Mouse (Mus musculus): Measurements from ENCODE around the gene Pax2. TPM values are rescaled to one million over a fixed set of nuclear protein-coding genes. Genes with fewer than 3 reads are reported as not detected.

Pax2 gene
- 17.1 and 17.2 TPM in 2 replicates for polyA plus RNA-seq (2015; fragmentation: Nextera tagmentation; extraction: Ambion mirVana)

DNA sequence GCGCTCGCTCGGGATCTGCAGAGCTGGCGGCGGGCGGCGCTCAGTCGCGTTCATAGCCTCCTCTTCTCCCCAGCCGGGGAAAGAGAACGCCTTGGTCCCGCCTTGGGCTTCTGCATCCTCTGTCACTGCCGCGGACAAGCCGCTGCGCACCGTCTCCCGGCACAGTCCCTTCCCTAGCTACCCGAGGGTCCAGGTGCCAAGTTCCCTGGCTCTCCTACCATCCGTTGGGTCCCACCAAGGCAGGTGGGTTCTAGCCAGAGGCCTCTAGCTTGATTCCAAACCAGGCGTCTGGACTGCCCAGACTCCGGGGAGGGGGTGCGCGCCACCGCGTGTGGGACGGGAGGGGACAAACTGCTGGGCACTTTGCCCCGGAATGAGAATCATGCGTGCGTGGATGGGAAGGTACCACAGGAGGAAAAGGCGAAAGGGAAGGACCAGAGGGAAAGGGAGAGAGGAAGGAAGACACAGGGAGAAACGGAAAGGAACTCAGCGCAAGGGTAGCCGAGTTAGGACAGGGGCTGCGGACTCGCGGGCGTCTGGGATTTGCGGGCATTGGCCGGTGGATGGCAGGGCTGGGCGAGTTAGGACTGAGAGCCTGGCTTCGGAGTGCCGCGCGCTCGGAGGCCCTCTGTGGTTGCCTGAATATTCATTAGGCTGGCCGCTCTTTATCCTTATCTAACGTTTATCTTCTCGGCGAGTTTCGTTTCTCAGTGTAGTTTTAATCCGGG, at the start of gene Pax2:
Gene Pax2 (plus strand): TSS at position 353 of the 728 bp plus-strand sequence.
- Histone ChIP-seq H3K9ac (peak within 1 kb of the TSS; percentile 85), H3K4me2 (peak within 1 kb of the TSS; percentile 58), H3K27ac (peak within 1 kb of the TSS; percentile 94), H3K27me3 (peaks cover 87% of the 10 kb centered on the region), H3K36me3 (no peaks in the 10 kb centered on the region), H3K4me3 (peak within 1 kb of the TSS; percentile 54), H3K9me3 (no peaks in the 10 kb centered on the region), H3K4me1 (replicated peaks) (peaks cover 37% of the 10 kb centered on the region)
- ATAC-seq (ENCODE audit: low FRiP score): peak; percentile 55
- WGBS: under 1% methylated on average over 52 of the region's 52 CpGs

DNA sequence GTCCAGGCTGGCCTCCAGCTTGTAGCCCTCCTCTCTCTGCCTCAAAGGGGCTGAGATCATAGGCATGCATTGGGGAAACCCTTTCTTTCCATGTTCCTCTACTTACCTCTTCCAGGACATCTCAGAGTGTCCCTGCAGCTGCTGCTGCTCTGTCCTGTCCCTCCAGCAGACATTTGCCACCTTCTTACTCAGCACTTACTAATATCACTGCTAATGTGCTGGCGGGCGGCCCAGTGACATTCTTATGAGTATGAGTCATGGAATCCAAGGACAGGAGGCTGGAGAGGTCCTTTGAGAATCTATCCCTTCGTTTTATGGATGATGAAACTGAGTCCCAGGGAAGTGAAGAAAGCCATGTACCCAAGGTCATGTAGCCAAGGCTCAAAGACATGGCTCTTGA, 47.0 kb upstream of the Pax2 start:
- no peaks in the 10 kb centered on the region for H3K4me1 ChIP-seq (replicated peaks)
- H3K4me3 ChIP-seq: no peak overlapping the region
- no peaks in the 10 kb centered on the region for H3K36me3 ChIP-seq
- no peaks in the 10 kb centered on the region for H3K9me3 ChIP-seq
- no peak overlapping the region for H3K27ac ChIP-seq
- WGBS: 82% methylated on average over 3 of the region's 3 CpGs
- H3K4me2 ChIP-seq: no peak overlapping the region
- ATAC-seq (ENCODE audit: low FRiP score): no peak
- no peak overlapping the region for H3K9ac ChIP-seq
- H3K27me3 ChIP-seq: peaks cover 50% of the 10 kb centered on the region

GRCm38 (mm10) chr19:44716731-44717600, 38.9 kb upstream of the Pax2 start:
- ATAC-seq (ENCODE audit: low FRiP score): no peak
- no peak overlapping the region for H3K4me2 ChIP-seq
- 39% methylated on average over 22 of the region's 22 CpGs for WGBS
- no peaks in the 10 kb centered on the region for H3K36me3 ChIP-seq
- H3K27ac ChIP-seq: peak overlapping the region; percentile 55; the same call in 1 of the 2 replicates
- peaks cover 29% of the 10 kb centered on the region for H3K4me1 ChIP-seq (replicated peaks)
- no peak overlapping the region for H3K4me3 ChIP-seq
- H3K9ac ChIP-seq: no peak overlapping the region
- H3K9me3 ChIP-seq: no peaks in the 10 kb centered on the region
- H3K27me3 ChIP-seq: peaks cover 77% of the 10 kb centered on the region

DNA sequence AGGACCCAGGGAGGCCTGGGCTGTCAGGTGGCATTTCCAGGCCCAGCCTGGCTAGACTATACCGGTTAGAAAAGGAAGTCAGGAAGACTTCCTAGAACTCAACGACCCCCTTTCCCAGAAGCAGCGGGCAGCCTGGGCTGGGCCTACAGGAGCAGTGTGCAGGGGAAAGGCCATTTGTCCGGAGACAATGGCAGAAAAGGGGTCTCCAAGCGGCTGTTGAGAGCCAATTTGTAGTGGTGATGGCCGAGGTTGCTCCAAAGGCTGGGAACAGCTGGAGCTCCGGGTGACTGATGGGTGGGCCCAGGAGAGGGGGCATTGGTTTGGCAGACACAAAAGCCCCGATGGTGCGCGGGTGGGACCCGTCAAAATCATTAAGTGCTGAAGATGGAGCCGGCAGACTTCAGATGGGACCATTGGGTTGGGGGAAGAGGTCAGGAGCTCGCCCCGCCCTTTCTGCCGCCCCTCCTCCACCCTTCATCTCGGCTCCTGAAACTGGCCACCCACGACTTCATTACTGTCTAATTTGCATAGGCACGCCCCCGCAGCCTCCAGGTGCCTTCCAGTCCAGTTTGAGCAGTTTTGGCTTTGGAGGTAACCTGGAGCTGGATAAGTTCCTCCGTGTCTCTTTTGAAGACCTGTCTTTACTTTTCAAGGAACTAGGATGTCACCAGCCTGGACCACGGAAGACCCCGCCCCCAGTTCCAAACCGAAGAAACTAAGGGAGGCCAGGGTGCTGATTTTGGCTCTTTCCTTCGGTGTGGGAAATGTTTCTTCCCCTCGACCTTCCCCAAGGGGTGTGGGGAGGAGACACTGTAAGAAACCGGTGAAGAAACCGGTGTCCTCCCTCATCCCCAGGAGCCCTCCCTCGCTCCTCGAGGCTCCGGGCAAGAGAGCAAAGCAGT, 36.3 kb upstream of the Pax2 start:
- Histone ChIP-seq H3K9ac (peak overlapping the region; percentile 68), H3K36me3 (no peaks in the 10 kb centered on the region), H3K27ac (0 out of 2 replicates have a peak overlapping the region, but pooled peaks have one; percentile 20), H3K4me1 (replicated peaks) (peaks cover 40% of the 10 kb centered on the region), H3K4me2 (peak overlapping the region; percentile 68), H3K4me3 (peak overlapping the region; percentile 38), H3K27me3 (peaks cover 88% of the 10 kb centered on the region), H3K9me3 (no peaks in the 10 kb centered on the region)
- ATAC-seq (ENCODE audit: low FRiP score): no peak
- WGBS: under 1% methylated on average over 30 of the region's 30 CpGs

DNA sequence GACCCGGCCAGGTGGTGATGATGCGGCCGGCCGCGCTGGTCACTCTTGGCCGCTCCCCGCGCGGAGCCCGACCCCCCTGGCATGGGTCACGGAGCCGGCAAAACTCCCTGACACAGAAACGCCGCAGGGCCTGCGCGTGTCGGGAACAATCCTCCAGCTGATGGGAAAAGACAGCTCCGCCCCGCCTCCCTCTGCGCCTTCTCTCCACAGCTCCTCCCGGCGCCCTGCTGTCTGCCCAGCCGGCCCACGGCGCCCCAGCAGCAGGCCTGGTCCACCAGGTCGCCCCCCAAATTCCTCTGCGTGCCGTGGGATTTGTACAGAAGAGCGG, 35.7 kb upstream of the Pax2 start:
- H3K4me3 ChIP-seq: peak overlapping the region; percentile 38
- H3K9ac ChIP-seq: peak overlapping the region; percentile 68
- WGBS: under 1% methylated on average over 19 of the region's 29 CpGs
- no peaks in the 10 kb centered on the region for H3K36me3 ChIP-seq
- H3K4me1 ChIP-seq (replicated peaks): peaks cover 41% of the 10 kb centered on the region
- no peak for ATAC-seq (ENCODE audit: low FRiP score)
- H3K9me3 ChIP-seq: no peaks in the 10 kb centered on the region
- H3K27ac ChIP-seq: 0 out of 2 replicates have a peak overlapping the region, but pooled peaks have one; percentile 20
- H3K27me3 ChIP-seq: peaks cover 93% of the 10 kb centered on the region
- peak overlapping the region; percentile 68 for H3K4me2 ChIP-seq

- H3K27ac ChIP-seq: peak overlapping the region; percentile 56
- H3K27me3 ChIP-seq: peaks cover 88% of the 10 kb centered on the region
- peaks cover 38% of the 10 kb centered on the region for H3K4me1 ChIP-seq (replicated peaks)
- H3K36me3 ChIP-seq: no peaks in the 10 kb centered on the region
- peak overlapping the region; percentile 46 for H3K4me2 ChIP-seq
- H3K4me3 ChIP-seq: peak overlapping the region; percentile 20
- H3K9ac ChIP-seq: no peak overlapping the region; the same call in 1 of the 2 replicates
- peak; percentile 38; the same call in 1 of the 2 replicates for ATAC-seq (ENCODE audit: low FRiP score)
- H3K9me3 ChIP-seq: no peaks in the 10 kb centered on the region
- under 1% methylated on average over 36 of the region's 36 CpGs for WGBS
Measured at GRCm38 (mm10) chr19:44723611-44724440, 32.0 kb upstream of the Pax2 start.

GRCm38 (mm10) chr19:44725951-44726791, 29.7 kb upstream of the Pax2 start:
- Histone ChIP-seq H3K4me1 (replicated peaks) (peaks cover 21% of the 10 kb centered on the region), H3K36me3 (no peaks in the 10 kb centered on the region), H3K4me2 (peak overlapping the region; percentile 65), H3K27ac (peak overlapping the region; percentile 77), H3K27me3 (peaks cover 84% of the 10 kb centered on the region), H3K4me3 (peak overlapping the region; percentile 47), H3K9ac (peak overlapping the region; percentile 79), H3K9me3 (no peaks in the 10 kb centered on the region)
- 1% methylated on average over 55 of the region's 55 CpGs for whole genome bisulfite sequencing
- peak; percentile 58; the same call in 1 of the 2 replicates for ATAC-seq (ENCODE audit: low FRiP score)

GRCm38 (mm10) chr19:44734116-44734515, 21.7 kb upstream of the Pax2 start:
- Histone ChIP-seq H3K4me1 (replicated peaks) (peaks cover 16% of the 10 kb centered on the region), H3K27ac (no peak overlapping the region), H3K36me3 (no peaks in the 10 kb centered on the region), H3K27me3 (peaks cover 96% of the 10 kb centered on the region), H3K4me3 (peak overlapping the region; percentile 33; the same call in 1 of the 2 replicates), H3K4me2 (peak overlapping the region; percentile 54), H3K9ac (no peak overlapping the region), H3K9me3 (no peaks in the 10 kb centered on the region)
- WGBS: 1% methylated on average over 21 of the region's 21 CpGs
- ATAC-seq (ENCODE audit: low FRiP score): no peak

GRCm38 (mm10) chr19:44734682-44735081, 21.2 kb upstream of the Pax2 start:
- peaks cover 96% of the 10 kb centered on the region for H3K27me3 ChIP-seq
- H3K4me2 ChIP-seq: peak overlapping the region; percentile 54
- peak overlapping the region; percentile 35; the same call in 1 of the 2 replicates for H3K27ac ChIP-seq
- peak overlapping the region; percentile 33 for H3K4me3 ChIP-seq
- peak overlapping the region; percentile 56; the same call in 1 of the 2 replicates for H3K9ac ChIP-seq
- under 1% methylated on average over 33 of the region's 33 CpGs for WGBS
- no peaks in the 10 kb centered on the region for H3K9me3 ChIP-seq
- H3K4me1 ChIP-seq (replicated peaks): peaks cover 16% of the 10 kb centered on the region
- H3K36me3 ChIP-seq: no peaks in the 10 kb centered on the region
- ATAC-seq (ENCODE audit: low FRiP score): no peak

- 0 out of 2 replicates have a peak overlapping the region, but pooled peaks have one; percentile 29 for H3K9ac ChIP-seq
Measured at GRCm38 (mm10) chr19:44740300-44740699, 15.5 kb upstream of the Pax2 start.

More at GRCm38 (mm10) chr19:44740300-44740699, 15.5 kb upstream of the Pax2 start:
- Histone ChIP-seq H3K4me1 (replicated peaks) (peaks cover 28% of the 10 kb centered on the region), H3K27ac (no peak overlapping the region), H3K27me3 (peaks cover 100% of the 10 kb centered on the region), H3K4me3 (no peak overlapping the region), H3K9me3 (no peaks in the 10 kb centered on the region), H3K4me2 (peak overlapping the region; percentile 29; the same call in 1 of the 2 replicates), H3K36me3 (no peaks in the 10 kb centered on the region)
- WGBS: under 1% methylated on average over 16 of the region's 16 CpGs
- no peak for ATAC-seq (ENCODE audit: low FRiP score)

Measured in hindbrain, embryonic 13.5 days (tissue).